Mouse (Mus musculus): ENCODE measurements around the gene Gkap1.
A peak's percentile ranks its signal among the peaks of the same experiment; 100 is the strongest.

The Gkap1 gene

DNA sequence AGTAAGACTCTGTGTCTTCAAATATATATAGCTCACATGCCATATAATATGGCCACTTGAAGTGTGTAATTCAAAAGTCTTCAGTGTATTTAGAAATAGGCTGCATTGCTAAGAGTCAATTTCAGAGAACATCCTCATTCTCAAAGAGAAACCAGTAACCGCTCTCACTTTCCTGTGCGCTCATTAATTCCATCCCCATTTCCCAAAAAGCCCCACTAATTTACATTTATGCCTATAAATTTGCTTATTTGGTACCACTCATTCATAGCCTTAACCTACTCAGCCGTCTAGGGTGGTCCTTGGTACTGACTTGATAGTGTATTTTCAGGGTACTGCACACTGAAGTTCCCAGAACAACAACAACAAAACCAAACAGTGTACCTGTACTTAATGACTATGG lies 73.6 kb downstream of the Gkap1 start:
- DNase-seq (ENCODE audit: low read depth, low spot score): no peak

DNA sequence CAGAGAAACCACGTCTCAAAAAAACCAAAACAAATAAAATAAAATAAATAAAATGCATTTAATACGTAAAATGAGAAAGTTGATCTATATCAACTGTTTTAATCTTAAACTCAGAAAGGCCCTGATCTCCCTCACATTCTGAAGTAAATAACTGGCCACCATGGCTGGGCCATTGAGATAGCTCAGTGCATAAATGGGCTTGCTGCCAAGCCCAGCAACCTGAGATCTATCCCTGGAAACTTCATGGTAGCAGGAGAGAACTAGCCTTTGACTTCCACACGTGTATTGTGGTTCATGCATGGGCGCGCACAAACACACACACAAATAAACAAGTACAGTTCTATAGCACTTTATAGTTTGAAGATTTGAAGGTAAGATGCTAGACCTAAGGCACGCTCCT lies 74.2 kb downstream of the Gkap1 start:
- DNase-seq (ENCODE audit: low read depth, low spot score): no peak

DNA sequence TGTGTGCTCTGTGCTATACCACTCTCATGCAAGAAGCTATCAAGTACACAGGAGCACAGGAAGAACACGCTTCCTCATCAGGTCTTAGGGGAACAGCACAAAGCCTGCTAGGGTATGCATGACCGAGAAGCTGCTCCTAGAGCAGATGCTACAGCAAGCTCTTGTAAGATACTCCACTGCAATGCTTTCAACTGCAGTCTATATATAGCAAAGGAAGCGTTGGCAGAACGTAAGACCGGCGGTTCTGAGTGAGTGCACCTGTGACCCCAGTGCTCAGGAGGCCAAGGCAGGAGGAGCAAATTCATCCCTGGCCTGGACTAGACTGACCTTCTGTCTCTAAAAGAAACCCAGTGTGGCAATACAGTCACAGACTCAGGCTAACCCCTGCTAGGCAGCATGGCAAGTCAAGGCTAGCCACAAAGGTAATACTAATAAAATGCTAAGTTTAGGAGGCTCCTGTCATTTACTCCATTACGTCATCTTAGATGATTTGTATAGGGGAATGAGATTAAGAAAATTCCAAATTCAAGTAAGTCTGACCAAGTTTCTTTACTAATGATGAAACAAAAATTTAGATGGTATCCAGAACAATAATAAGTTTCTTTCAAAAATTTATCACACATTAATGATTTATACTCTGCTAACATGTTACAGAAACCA lies 77.4 kb downstream of the Gkap1 start:
- DNase-seq (ENCODE audit: low read depth, low spot score): no peak

DNA sequence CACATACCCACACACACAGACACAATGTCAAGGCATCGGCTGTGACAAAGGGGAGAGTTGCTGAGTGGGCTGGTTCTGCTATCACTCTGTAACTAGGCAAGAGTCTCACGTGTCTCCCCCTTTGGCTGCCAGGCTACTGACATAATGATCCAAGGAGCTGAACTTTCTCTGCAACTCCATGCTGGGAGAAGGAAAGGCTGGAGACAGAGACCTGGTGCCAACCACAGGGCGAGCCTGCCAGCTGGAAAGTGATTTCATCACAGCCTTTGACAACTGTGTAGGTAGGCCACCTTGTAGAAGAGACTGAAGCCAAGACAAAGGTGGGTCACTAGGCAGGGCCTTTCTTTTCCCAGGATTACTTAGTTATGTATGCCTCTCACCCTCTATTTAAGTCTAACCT lies 78.3 kb downstream of the Gkap1 start:
- no peak for DNase-seq (ENCODE audit: low read depth, low spot score)

DNA sequence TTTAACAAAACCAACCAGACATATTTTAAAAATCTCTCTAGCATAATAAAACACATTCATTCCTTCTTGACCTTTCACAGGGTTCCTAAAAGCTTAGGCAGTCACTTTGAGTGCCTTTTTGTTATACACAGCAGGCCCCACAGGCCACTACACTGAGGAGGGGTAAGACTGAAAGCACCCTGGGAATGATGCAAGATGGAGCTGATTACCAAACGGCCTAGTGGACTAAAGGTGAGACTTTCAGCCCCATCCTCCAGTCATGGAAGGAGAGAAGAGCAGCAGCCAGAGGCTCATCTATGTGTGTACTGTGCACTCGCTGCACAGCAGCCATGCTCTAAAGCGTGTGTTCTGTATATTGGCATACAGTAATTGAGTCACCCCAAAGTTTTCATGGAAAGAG lies 80.6 kb downstream of the Gkap1 start:
- DNase-seq (ENCODE audit: low read depth, low spot score): no peak

DNA sequence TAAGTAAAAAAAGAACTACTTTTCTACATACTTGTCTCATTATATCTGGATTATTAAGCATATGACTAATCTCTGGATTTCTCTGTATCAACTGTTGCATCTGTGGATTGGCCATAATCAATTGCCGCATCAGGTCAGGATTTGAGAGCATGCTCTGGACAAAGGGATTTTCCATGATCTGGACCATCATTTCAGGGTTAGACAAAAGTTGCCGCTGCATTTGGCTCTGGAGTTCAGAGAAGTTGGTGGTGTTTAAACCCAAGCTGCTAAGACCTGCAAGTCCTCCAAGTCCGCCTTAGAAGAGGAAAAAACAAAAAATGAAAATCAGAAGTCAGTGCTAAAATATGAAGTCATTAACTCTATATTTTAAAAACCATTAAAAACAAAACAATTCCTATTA lies 82.3 kb downstream of the Gkap1 start:
- no peak for DNase-seq (ENCODE audit: low read depth, low spot score)

DNA sequence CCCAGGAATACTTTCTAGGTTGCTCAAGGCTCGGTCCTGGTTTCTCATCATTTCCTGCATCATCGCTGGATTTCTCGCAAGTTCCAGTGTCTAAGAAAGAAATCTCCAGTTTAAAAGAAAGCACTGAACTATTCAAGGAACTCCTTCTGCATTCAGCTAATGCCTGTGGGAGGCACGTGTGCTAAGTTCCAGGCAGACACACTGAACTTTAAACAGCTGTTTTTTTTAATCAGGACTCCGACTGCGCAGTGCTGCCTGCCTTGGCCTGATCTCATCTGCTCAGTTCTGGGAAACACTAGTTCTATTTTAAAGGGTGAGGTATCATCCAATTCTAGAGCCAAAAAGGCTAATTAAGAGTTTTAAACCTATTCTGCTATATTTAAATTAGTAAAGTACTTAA lies 83.4 kb downstream of the Gkap1 start:
- no peak for DNase-seq (ENCODE audit: low read depth, low spot score)

DNA sequence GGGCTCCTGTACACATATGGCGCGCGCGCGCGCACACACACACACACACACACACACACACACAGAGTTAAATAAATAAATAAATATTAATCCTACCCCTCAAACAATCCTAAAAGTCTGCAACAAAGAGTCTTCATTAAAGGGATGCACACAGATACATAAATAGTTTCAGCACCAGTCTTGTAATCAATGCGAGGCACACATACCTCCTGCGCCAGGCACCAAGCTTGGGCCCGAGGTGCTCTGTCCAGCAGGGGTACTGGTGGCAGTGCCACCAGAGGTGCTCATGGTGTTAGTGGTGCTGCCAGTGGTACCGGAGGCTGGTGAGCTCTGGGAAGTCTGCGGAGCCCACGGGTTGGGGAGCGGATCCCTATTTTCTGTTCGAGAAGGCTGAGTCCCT lies 84.0 kb downstream of the Gkap1 start:
- DNase-seq (ENCODE audit: low read depth, low spot score): no peak

DNA sequence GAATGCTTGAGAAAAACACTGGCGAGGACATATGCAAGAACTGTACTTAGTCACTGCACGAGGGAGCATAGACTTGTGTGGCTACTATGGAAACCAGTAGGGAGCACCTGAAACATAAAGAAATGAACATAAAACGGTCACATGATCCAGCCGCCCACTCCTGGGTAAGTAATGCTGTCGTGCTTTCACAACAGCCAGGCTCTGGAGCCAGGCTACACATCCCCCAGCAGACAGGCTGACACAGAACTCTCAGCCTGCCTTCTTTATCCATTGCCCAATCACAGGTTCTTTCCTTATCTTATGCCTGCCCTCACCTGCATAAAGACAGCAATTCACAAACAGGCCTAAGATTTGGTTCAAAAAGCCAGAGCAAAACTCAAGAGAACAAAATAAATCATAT lies 86.0 kb downstream of the Gkap1 start:
- DNase-seq (ENCODE audit: low read depth, low spot score): no peak

DNA sequence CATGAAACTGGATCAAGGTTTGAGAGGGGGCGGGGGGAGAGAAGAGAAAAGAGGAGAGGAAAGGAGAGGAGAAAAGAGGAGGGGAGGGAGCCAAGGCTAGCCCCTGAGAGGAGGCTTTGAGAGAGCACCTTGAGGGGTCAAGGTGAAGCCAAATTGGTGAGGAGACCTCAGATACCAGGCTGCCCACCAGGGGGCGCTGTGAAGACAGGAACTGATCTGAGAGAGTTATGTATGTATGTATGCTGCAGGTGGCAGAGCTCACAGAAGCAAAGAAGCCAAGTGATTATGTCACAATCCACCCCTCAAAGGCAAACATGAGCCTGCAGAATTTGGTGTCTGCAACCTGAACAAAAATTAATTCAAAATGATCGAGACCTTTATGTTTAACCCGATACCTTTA lies 87.1 kb downstream of the Gkap1 start:
- DNase-seq (ENCODE audit: low read depth, low spot score): peak; percentile 69

DNA sequence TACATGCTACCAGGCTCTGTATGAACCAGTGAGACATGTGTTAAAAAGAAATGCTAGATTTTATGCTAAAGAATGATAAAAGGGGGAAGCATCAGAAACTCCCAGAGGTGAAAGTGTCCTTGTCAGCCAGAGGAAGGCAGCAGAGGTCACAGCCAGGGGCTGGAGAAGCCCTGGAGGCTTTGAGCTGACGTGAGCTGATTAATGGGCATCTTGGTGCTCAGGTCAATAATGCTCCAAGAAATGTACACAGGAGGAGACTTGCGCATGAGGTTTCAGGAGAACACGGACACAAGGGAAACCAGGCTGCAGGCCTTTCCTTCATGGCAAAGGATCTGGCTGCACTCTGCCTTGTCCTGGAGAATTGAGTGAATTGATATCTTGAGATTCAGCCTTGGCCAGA lies 87.7 kb downstream of the Gkap1 start:
- DNase-seq (ENCODE audit: low read depth, low spot score): no peak

DNA sequence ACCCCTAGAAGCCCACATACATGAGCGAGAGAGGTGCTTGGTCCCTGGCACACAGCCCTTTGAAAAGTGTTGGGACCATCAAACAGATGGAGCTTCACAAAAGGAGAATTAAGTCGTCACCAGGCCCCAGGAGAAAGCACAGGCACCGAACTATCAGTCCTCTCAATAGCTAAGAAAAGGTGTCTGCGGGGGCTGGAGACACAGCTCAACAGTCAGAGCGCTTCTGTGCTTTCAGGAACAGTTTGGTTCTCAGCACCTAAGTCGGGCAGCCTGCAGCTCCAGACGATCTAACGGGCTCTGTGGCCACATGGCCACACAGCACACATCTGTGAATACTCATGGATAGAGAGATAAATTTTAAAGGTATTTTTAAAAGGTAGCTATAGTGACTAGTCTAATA lies 89.2 kb downstream of the Gkap1 start:
- DNase-seq (ENCODE audit: low read depth, low spot score): no peak

DNA sequence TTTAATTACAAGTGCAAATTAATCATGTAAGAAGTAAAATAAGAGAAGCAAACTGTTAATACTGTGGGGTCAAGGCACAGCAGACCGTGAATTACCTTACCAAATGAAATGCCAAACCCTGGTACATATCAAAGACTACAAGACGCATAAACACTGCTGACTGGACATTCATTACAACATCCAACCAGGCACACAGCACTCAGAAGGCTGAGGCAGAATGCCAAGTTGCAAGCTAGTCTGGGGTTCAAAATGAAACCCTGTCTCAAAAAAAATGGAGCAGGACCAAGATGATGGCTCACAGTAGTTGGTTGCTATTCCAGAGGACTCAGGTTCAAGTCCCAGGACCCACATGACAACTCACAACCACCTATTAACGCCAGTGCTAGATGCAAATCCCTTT lies 91.4 kb downstream of the Gkap1 start:
- no peak for DNase-seq (ENCODE audit: low read depth, low spot score)

All from retina, adult 2 months (tissue).